Mouse (Mus musculus) liver, embryonic 15.5 days (tissue): Measurements from ENCODE around the gene Sos2. TPM values are rescaled to one million over a fixed set of nuclear protein-coding genes. Genes with fewer than 3 reads are reported as not detected.

ENCODE experiments used
- ATAC-seq: fragments of 200-750 bp; cut with Nextera tagmentation; 2 replicates; pipeline ENCODE4 v1.8.0; 2017; ENCODE audit warnings: moderate number of reproducible peaks, mild to moderate bottlenecking, moderate library complexity; ENCODE audit not compliant: insufficient read depth
- H3K27ac ChIP-seq: fragments of 300-500 bp; sonication (generic); replicated peaks from 2 replicates; pipeline ENCODE4 v1.5.1; 2015; ENCODE audit warnings: mild to moderate bottlenecking, inconsistent platforms
- H3K27me3 ChIP-seq: fragments of 300-500 bp; sonication (generic); 2 replicates; pipeline ENCODE4 v1.6.1; 2015; ENCODE audit warnings: mild to moderate bottlenecking, inconsistent platforms
- H3K36me3 ChIP-seq: fragments of 300-500 bp; sonication (generic); replicated peaks from 2 replicates; pipeline ENCODE4 v1.6.1; 2015; ENCODE audit warnings: moderate library complexity, mild to moderate bottlenecking, inconsistent platforms
- H3K4me1 ChIP-seq: fragments of 300-500 bp; sonication (generic); replicated peaks from 2 replicates; pipeline ENCODE4 v1.6.1; 2015; ENCODE audit warnings: inconsistent platforms
- H3K4me2 ChIP-seq: fragments of 300-500 bp; sonication (generic); 2 replicates; pipeline ENCODE4 v1.6.1; 2015; ENCODE audit warnings: moderate library complexity, mild to moderate bottlenecking, inconsistent platforms
- H3K4me3 ChIP-seq: fragments of 300-500 bp; sonication (generic); replicated peaks from 2 replicates; pipeline ENCODE4 v1.5.1; 2015; ENCODE audit warnings: mild to moderate bottlenecking, inconsistent platforms
- H3K9ac ChIP-seq: fragments of 300-500 bp; sonication (generic); 2 replicates; pipeline ENCODE4 v1.6.1; 2015; ENCODE audit warnings: moderate library complexity, mild to moderate bottlenecking, inconsistent platforms
- H3K9me3 ChIP-seq: fragments of 300-500 bp; sonication (generic); replicated peaks from 2 replicates; pipeline ENCODE4 v1.6.1; 2016; ENCODE audit warnings: inconsistent platforms
- WGBS: fragments of 180-500 bp; shearing (Covaris S2); methylation state at CpG from one replicate; pipeline ENCODE4 v1.1.7; 2015; ENCODE audit warnings: mixed read lengths; ENCODE audit not compliant: insufficient replicate concordance; 5-methylcytosine and 5-hydroxymethylcytosine counted together
- polyA plus RNA-seq: library from polyadenylated mRNA; unstranded; fragments of >200 nt; fragmentation: Nextera tagmentation; extraction: Ambion mirVana; gene quantifications from 2 replicates; pipeline ENCODE4 v1.2.1, GENCODE M21; 2015

Gene Sos2
- polyA plus RNA-seq, 1 experiment from 2014 or later, result 3.3 TPM

DNA sequence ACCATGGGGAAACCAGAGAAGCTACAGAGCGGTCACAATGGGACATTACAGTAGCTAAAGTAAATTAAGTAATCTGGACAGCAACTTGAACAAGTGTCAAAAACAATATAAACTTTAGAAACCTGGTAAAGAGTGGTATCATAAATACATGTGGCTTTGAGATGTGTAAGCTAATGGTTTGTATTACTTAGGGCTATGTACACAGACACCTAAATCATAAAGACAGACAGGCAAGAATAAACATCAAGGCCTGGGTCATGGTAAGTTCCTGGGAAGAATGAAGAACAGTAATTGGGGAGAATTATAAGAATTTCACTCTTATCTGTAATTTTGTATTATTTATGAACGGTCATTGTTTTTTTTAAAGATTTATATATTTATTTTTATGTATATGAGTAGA lies 77.3 kb downstream of the Sos2 start:
- Histone ChIP-seq H3K4me2 (no peak overlapping the region), H3K9me3 (no peaks in the 10 kb centered on the region), H3K4me1 (no peaks in the 10 kb centered on the region), H3K4me3 (no peak overlapping the region), H3K9ac (no peak overlapping the region), H3K36me3 (peaks cover 20% of the 10 kb centered on the region), H3K27me3 (no peaks in the 10 kb centered on the region), H3K27ac (no peak overlapping the region)
- no peak for ATAC-seq
- 84% methylated on average over 2 of the region's 2 CpGs for WGBS

DNA sequence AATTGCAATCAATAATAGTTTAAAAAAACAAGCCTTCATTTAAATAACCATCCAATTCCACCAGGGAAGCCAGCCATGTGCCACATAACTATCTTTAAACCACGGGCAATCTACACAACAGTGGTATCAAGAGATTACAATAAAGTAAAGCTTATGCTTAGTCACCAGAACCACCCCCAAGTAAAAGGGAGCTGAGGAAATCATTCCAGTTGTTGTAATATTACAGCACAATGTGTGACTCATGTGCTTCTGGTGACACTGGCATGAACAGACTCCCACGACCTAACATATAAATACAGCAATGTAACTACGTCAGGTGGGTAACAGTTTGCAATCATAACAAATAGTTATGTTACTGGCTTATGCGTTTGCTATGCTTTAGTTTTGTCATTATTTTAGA lies 84.2 kb downstream of the Sos2 start:
- Histone ChIP-seq H3K4me3 (no peak overlapping the region), H3K27me3 (no peaks in the 10 kb centered on the region), H3K9me3 (no peaks in the 10 kb centered on the region), H3K9ac (no peak overlapping the region), H3K4me2 (no peak overlapping the region), H3K27ac (no peak overlapping the region), H3K4me1 (no peaks in the 10 kb centered on the region), H3K36me3 (peaks cover 10% of the 10 kb centered on the region; the same call in 1 of the 2 replicates)
- ATAC-seq, result no peak
- 64% methylated on average over 4 of the region's 4 CpGs for WGBS

DNA sequence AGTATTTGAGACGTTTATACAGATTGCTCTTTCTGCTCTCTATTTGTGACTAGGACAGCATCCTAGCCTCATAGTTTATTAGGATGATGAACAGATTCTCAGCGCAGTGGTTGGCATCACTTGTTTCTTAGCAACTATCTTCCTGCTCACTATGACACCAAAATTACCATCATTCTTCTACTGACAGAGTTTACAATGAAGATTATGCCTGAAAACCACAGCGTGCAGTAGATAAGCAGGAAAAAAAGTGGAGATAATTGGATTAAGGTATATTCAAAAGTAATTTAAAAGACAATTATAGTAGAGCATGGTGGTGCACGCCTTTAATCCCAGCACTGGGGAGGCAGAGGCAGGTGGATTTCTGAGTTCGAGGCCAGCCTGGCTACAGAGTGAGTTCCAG lies 88.5 kb downstream of the Sos2 start:
- Histone ChIP-seq H3K27me3 (no peaks in the 10 kb centered on the region), H3K4me3 (no peak overlapping the region), H3K27ac (no peak overlapping the region), H3K9ac (no peak overlapping the region), H3K4me1 (no peaks in the 10 kb centered on the region), H3K9me3 (no peaks in the 10 kb centered on the region), H3K4me2 (no peak overlapping the region), H3K36me3 (peaks cover 27% of the 10 kb centered on the region)
- WGBS, result 75% methylated on average over 5 of the region's 5 CpGs
- no peak for ATAC-seq

DNA sequence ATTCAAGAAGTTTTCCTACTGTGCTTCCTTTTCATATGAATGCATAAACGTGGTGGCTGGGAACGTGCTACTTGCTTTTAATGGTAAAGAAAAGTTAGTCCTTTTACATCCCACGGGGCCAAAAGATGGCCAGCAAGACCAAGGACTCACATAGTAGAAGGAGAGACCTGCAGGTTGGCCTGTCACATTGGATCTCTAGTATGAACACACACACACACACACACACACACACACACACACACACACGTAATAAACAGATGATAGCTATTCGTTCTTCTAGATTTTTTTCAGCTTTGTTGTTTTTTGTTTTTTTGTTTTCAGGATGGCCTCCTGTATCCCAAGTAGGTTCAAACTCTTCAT lies 98.4 kb downstream of the Sos2 start:
- ATAC-seq, result peak; percentile 1; the same call in 1 of the 2 replicates
- H3K9ac ChIP-seq, result peak overlapping the region; percentile 81

DNA sequence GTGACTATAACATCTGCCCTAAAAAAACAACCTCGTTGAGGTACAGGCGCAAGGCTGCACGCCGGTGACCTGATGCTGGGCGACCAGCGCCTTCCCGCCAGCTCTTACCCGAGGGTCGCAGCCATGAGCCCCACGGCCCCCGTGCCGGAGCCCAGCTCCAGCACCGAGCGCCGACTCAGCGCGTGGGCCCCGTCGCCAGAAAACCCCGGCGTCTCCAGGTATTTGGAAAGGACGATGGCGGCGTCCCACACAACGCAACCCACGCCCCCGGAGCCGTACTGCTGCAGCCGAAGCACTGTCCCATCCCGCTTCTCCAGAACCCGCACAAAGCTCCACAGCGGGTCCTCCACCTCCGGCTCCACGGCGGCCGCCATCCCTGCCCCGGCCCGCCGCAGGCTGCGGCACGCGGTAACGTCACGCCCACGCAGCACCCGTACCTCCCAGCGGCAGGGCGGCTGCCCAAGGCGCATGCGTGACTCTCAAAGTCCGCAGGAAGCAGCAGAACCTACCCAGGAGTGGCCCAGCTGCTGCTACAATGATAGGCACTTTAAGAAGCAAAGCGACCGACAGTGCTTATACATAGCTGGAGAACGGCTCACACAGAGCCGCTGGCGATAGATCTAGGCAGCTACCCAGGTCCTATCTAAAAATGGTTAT lies 98.9 kb downstream of the Sos2 start, which contains the start of gene Vcpkmt:
Vcpkmt (minus strand) TSS at position 416 of the 657 bp plus-strand sequence.
- H3K27me3 ChIP-seq, result no peaks in the 10 kb centered on the region
- peak within 1 kb of the TSS; percentile 79 for H3K27ac ChIP-seq
- H3K4me2 ChIP-seq, result peak within 1 kb of the TSS; percentile 94
- peaks cover 35% of the 10 kb centered on the region for H3K4me1 ChIP-seq
- H3K9ac ChIP-seq, result peak within 1 kb of the TSS; percentile 81
- under 1% methylated on average over 56 of the region's 56 CpGs for WGBS
- H3K4me3 ChIP-seq, result peak within 1 kb of the TSS; percentile 77
- peaks cover 38% of the 10 kb centered on the region for H3K36me3 ChIP-seq
- no peaks in the 10 kb centered on the region for H3K9me3 ChIP-seq
- ATAC-seq, result peak; percentile 96

More for the DNA sequence above, 98.4 kb downstream of the Sos2 start:
- Histone ChIP-seq H3K4me1 (peaks cover 35% of the 10 kb centered on the region), H3K4me3 (peak overlapping the region; percentile 77), H3K27me3 (no peaks in the 10 kb centered on the region), H3K27ac (peak overlapping the region; percentile 79), H3K9me3 (no peaks in the 10 kb centered on the region), H3K4me2 (peak overlapping the region; percentile 94), H3K36me3 (peaks cover 33% of the 10 kb centered on the region)
- WGBS, result 37% methylated on average over 5 of the region's 5 CpGs

DNA sequence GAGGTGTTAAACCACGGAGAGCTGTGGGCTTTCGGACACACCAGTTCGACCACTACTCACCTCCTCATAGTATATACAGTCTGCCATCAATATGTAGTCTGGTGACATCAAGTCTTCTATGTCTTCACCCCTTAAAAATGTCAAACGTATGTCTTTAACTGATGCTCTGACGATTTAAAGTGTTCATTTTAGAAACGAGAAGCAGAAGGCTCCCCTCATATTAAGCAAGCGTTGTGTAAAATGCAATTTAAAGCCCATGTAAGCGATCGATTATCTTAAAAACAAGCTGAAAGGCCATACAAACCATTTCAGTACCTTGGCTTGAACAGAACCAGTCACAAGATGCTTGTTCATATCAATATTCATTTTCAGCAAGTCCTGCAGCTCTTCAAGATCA lies 99.4 kb downstream of the Sos2 start:
- Histone ChIP-seq H3K27me3 (no peaks in the 10 kb centered on the region), H3K27ac (peak overlapping the region; percentile 79; the same call in 1 of the 2 replicates), H3K9me3 (no peaks in the 10 kb centered on the region), H3K4me2 (peak overlapping the region; percentile 94), H3K4me3 (peak overlapping the region; percentile 77), H3K9ac (peak overlapping the region; percentile 81), H3K36me3 (peaks cover 43% of the 10 kb centered on the region), H3K4me1 (peaks cover 35% of the 10 kb centered on the region)
- no peak for ATAC-seq
- 13% methylated on average over 9 of the region's 9 CpGs for WGBS

DNA sequence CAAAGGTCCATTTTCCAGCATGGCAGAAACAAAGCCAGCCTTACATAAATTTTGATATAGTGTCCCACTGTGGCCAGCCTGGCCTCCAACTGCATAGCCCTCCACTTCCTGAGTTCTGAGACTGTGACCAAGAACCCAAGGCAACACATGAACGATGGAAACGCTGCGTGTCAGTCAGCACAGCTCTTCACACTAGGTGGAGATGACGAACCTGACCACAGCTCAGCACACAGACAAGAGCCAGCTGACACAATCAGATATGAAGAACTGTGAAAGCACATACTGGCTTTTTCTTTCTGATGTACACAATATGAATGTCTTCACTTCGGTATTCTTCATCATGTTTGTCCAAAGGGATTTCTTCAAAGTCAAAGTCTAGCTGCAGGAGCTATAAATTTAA lies 102.0 kb downstream of the Sos2 start:
- Histone ChIP-seq H3K4me1 (peaks cover 37% of the 10 kb centered on the region), H3K36me3 (peaks cover 34% of the 10 kb centered on the region), H3K4me2 (peak overlapping the region; percentile 37; the same call in 1 of the 2 replicates), H3K9me3 (no peaks in the 10 kb centered on the region), H3K27ac (no peak overlapping the region; the same call in 1 of the 2 replicates), H3K4me3 (no peak overlapping the region), H3K9ac (no peak overlapping the region), H3K27me3 (no peaks in the 10 kb centered on the region)
- 41% methylated on average over 5 of the region's 5 CpGs for WGBS
- no peak for ATAC-seq

DNA sequence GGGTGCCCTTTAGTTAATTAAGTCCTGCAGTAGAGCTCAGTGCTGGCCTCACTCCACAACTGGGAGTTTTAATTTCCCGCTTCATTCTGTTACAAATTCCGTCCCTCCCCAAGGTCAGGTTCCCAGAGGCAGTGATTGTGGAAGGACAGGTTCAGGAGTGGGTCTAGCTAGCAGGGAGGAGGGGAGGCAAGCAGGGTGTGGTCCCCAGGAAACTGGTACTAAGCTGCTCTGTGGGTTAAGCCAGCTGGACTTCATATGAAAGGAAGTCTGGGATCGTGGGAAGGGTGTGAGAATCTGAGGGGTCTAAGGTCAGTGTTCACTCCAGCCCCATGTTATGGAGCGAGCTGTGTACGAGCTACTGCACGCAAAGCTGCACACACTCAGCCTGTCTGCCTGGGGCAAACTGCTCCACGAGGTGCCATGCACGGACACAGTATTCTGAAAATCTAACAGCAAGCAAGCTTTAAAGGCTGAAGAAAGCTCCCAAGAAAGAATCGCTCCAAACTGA lies 105.5 kb downstream of the Sos2 start:
- H3K9ac ChIP-seq, result no peak overlapping the region

DNA sequence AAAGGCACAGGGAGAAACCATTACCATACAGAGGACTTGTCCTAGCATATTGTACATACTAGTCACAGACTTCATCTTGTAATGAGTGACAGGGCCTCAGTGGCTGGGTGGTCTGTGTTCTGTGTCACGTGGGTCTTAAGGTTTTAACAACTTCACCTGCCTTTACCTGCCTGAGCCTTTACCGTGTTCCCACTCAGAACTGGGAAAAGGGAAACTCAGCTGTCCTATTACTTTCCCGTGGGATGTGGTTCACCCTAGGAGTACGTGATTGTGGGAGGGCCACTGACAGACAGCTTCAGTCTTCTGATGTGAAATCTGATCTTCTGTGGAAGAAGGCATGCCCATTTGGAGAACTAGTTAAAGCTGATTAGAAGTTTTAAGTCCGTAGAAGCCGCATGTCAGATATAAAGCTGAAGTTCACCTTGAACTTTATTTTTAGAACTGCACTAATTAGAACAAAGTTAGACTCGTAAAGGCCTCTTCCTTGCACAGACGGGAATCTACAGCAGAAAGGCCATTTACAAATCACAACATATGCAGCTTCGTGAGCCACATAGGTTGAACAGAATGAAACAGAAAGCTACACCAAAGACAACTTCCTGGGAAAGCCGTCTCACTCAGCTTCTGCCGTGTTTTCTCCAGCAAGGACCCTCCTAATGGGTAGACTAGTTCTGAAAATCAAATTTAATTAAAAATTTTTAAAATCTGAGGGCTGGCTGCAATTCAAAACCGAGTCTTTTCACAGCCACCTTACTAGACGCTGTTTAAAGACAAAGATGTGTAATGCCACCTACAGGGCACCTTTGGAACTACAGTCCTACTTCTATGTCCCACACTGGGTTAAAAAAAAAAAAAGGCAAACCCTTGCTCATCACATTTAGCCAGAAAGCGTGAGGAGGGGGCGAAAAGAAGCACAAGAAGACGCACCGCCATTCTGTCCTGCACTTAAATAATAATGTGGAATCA lies 107.5 kb downstream of the Sos2 start:
- H3K9ac ChIP-seq, result no peak overlapping the region
- peak overlapping the region; percentile 54 for H3K4me2 ChIP-seq
- H3K9me3 ChIP-seq, result no peaks in the 10 kb centered on the region
- peaks cover 24% of the 10 kb centered on the region for H3K36me3 ChIP-seq
- peak overlapping the region; percentile 37 for H3K4me3 ChIP-seq
- no peak overlapping the region for H3K27ac ChIP-seq
- H3K27me3 ChIP-seq, result no peaks in the 10 kb centered on the region
- peak; percentile 37; the same call in 1 of the 2 replicates for ATAC-seq
- WGBS, result 28% methylated on average over 17 of the region's 17 CpGs
- H3K4me1 ChIP-seq, result peaks cover 8% of the 10 kb centered on the region

More for the DNA sequence above, 105.5 kb downstream of the Sos2 start:
- H3K27ac ChIP-seq, result no peak overlapping the region
- H3K4me2 ChIP-seq, result no peak overlapping the region
- no peaks in the 10 kb centered on the region for H3K9me3 ChIP-seq
- peaks cover 20% of the 10 kb centered on the region for H3K4me1 ChIP-seq
- H3K4me3 ChIP-seq, result no peak overlapping the region
- WGBS, result 76% methylated on average over 9 of the region's 9 CpGs
- no peak for ATAC-seq
- H3K27me3 ChIP-seq, result no peaks in the 10 kb centered on the region
- peaks cover 31% of the 10 kb centered on the region for H3K36me3 ChIP-seq

DNA sequence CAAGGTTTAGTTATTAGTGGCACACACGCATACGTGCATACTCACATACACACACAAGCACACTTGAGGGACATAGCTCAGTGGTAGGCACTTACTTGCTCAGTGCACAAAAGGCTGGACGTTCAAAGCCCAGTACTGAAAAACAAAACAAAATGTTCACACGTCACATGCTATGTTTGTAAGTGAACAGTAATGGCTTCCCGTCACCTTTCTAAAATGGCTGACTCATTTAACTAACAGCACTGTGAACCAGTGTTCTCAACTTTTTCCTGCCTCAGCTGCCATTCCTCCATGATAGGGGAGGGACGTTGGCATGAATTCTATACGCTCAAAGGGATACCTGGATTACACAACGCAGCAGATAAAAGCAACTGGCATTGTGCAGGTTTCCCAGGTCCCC lies 108.4 kb downstream of the Sos2 start:
- no peaks in the 10 kb centered on the region for H3K9me3 ChIP-seq
- H3K9ac ChIP-seq, result no peak overlapping the region
- no peaks in the 10 kb centered on the region for H3K27me3 ChIP-seq
- H3K36me3 ChIP-seq, result peaks cover 21% of the 10 kb centered on the region
- H3K4me2 ChIP-seq, result no peak overlapping the region
- no peak for ATAC-seq
- peaks cover 8% of the 10 kb centered on the region for H3K4me1 ChIP-seq
- no peak overlapping the region for H3K4me3 ChIP-seq
- H3K27ac ChIP-seq, result no peak overlapping the region
- 79% methylated on average over 8 of the region's 8 CpGs for WGBS

DNA sequence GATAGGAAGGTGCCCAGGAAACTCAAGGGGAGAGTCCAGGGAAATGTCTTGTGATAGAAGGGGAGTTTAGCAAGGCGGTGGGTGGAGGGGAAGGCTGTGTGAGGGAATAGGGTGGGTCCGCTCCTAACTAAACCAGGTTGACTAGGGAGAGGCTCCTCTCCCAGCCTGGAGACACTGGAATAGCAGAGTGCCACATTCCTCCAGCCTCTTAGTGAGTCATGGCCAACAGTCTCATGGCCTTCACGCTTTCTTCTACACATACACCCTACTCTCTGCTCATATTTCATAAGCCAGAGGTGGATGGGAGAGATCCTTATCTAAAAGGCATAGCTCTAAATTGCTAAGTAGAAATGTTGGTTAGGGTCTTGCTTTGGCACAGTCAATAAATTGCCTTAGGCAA lies 111.7 kb downstream of the Sos2 start:
- H3K9me3 ChIP-seq, result no peaks in the 10 kb centered on the region
- H3K4me3 ChIP-seq, result no peak overlapping the region
- peaks cover 8% of the 10 kb centered on the region for H3K4me1 ChIP-seq
- H3K36me3 ChIP-seq, result no peaks in the 10 kb centered on the region
- H3K4me2 ChIP-seq, result no peak overlapping the region
- H3K27ac ChIP-seq, result no peak overlapping the region
- no peaks in the 10 kb centered on the region for H3K27me3 ChIP-seq
- 78% methylated on average over 3 of the region's 3 CpGs for WGBS
- H3K9ac ChIP-seq, result no peak overlapping the region
- no peak for ATAC-seq
